Mouse (Mus musculus) spleen, adult 2 months (tissue): ENCODE data around the gene Wnt9b. TPM values are rescaled to one million over a fixed set of nuclear protein-coding genes. Genes with fewer than 3 reads are reported as not detected.
A peak's percentile ranks its signal among the peaks of the same experiment; 100 is the strongest.

ENCODE experiments used
- DNase-seq, 2 experiments: peaks; one replicate each; pipeline versions ENCODE4 v3.0.0 to v3.0.0-alpha.2; 2012 to 2021; ENCODE audit warnings: low spot score in 2 of 2, low read depth in 1 of 2
- H3K27ac ChIP-seq: fragments of 200-500 bp; 2 replicates; pipeline ENCODE4 v1.5.1; 2012; ENCODE audit warnings: low read length, inconsistent platforms; ENCODE audit not compliant: insufficient read depth
- H3K27me3 ChIP-seq: fragments of 200-500 bp; 2 replicates; pipeline ENCODE4 v1.6.1; 2012; ENCODE audit warnings: mild to moderate bottlenecking, moderate library complexity, low read length, inconsistent platforms; ENCODE audit not compliant: control insufficient read depth, insufficient read depth
- H3K36me3 ChIP-seq: fragments of 200-500 bp; 2 replicates; pipeline ENCODE4 v1.6.1; 2012; ENCODE audit warnings: mild to moderate bottlenecking, low read length, inconsistent platforms; ENCODE audit not compliant: control insufficient read depth, insufficient read depth
- H3K4me1 ChIP-seq: fragments of 200-500 bp; 2 replicates; pipeline ENCODE4 v1.6.1; 2011; ENCODE audit warnings: inconsistent platforms; ENCODE audit not compliant: control insufficient read depth, insufficient read depth, insufficient read length
- H3K4me3 ChIP-seq: fragments of 200-500 bp; 2 replicates; pipeline ENCODE4 v1.5.1; 2011; ENCODE audit warnings: mild to moderate bottlenecking, inconsistent platforms; ENCODE audit not compliant: insufficient read depth, insufficient read length; ENCODE audit errors: extremely low read depth
- CTCF ChIP-seq: fragments of 200-500 bp; IDR thresholded peaks from 2 replicates; pipeline ENCODE4 v1.5.1; 2011; ENCODE audit warnings: mild to moderate bottlenecking, inconsistent platforms; ENCODE audit not compliant: insufficient read depth, insufficient read length, insufficient replicate concordance; ENCODE audit errors: extremely low read depth
- POLR2A ChIP-seq: fragments of 200-500 bp; IDR thresholded peaks from 2 replicates; pipeline ENCODE4 v1.6.1; 2011; ENCODE audit warnings: low read depth, low read length, inconsistent platforms
- WGBS: fragments of 180-500 bp; shearing (Covaris S2); methylation state at CpG from one replicate; pipeline ENCODE4 v1.1.7; 2018; 5-methylcytosine and 5-hydroxymethylcytosine counted together
- polyA plus RNA-seq: library from polyadenylated mRNA; depleted of rRNA; stranded (reverse); fragments of >200 nt; gene quantifications from 2 replicates; pipeline ENCODE4 v1.2.3, GENCODE M21; 2012

Wnt9b gene
- polyA plus RNA-seq, 1 experiment, result 0.18 TPM

DNA sequence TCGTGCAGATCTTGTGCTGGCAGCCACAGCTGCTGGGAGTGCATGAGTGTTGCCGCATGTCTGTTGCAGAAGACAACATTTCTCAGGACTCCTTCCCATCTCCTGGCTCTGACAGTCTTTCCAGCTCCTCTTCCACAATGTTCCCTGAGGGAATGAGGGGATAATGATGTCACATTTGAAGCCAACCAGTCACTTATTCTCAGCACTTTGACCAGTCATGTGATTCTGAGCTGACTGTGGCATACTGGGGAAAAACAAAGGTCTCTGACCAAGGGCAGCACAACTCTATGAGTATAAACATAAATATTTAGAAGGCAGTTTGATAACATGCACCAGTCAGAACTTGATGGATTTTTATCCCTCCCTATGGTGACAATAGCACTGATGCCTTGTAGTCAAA is 35.5 kb downstream of the Wnt9b start:
- no peak for DNase-seq
- Histone ChIP-seq H3K27me3 (no peaks in the 10 kb centered on the region), H3K27ac (no peak overlapping the region)

DNA sequence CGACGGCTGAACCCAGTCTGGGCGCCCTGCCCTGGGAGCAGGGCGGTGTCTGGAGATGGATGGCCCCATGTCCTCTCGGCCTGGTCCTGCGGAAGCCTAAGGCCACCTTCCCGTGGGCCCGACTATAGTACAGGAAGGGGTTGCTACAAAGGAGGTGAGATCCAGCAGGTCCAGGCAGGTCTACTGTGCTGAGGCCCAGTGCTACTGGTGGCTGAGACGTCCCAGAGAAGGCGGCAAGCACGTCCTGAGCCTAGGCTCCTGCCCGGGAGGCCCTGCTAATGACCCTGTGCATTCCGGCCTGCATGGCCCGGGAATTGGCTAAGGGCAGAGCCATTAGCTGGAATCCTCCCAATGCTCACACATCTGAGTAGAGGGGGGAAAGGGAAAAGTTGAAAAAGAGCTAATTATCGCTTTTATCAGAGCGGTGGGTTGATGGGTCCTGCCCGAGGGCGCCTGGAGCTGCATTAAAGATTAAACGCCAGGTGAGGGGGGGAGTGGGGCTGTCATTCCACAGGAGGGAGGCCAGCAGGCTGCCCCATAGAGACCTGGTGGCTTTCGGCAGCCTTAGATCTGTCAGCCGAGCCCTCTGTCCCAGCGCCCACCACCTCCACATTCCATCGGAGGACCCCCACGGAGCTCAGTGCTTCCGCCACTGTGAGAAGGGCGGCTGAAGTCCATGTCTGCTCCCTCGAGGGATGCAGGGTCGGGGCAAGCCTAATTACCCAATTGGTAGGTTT is 37.6 kb downstream of the Wnt9b start:
- Histone ChIP-seq H3K4me3 (no peak overlapping the region), H3K4me1 (no peaks in the 10 kb centered on the region), H3K36me3 (no peaks in the 10 kb centered on the region), H3K27ac (no peak overlapping the region), H3K27me3 (no peaks in the 10 kb centered on the region)
- WGBS, result 76% methylated on average over 28 of the region's 28 CpGs
- no peak for DNase-seq
- TF ChIP-seq CTCF (no peak), POLR2A (no peak)

More for the DNA sequence above, 35.5 kb downstream of the Wnt9b start:
- no peak for TF ChIP-seq POLR2A
- TF ChIP-seq CTCF, result no peak
- no peaks in the 10 kb centered on the region for H3K4me1 ChIP-seq
- H3K36me3 ChIP-seq, result no peaks in the 10 kb centered on the region
- no peak overlapping the region for H3K4me3 ChIP-seq
- 72% methylated on average over 2 of the region's 2 CpGs for WGBS

DNA sequence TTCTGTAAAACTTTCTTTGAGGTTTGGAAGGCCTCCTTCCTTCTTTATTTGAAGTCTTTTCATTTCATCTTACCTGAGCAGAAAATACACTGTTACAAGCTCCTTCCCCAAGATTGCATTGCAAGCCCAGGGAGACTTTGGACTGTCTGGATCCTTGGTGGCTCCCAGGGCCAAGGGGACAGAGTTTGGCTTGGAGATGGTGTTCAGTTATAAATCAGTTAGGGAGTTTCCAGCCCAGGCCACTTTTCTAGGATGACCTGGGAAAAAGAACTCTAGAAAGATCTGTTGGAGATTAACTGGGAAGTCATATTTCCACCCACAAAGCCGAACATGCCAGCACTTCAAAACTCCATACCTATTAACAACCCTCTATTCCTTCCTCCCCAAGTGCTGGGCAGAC is 39.6 kb downstream of the Wnt9b start:
- no peak overlapping the region for H3K4me3 ChIP-seq
- TF ChIP-seq POLR2A (no peak), CTCF (no peak)
- DNase-seq, result no peak
- H3K27ac ChIP-seq, result no peak overlapping the region
- H3K36me3 ChIP-seq, result no peaks in the 10 kb centered on the region
- no peaks in the 10 kb centered on the region for H3K27me3 ChIP-seq
- WGBS, result 66% methylated on average over 1 of the region's 1 CpGs
- H3K4me1 ChIP-seq, result no peaks in the 10 kb centered on the region

DNA sequence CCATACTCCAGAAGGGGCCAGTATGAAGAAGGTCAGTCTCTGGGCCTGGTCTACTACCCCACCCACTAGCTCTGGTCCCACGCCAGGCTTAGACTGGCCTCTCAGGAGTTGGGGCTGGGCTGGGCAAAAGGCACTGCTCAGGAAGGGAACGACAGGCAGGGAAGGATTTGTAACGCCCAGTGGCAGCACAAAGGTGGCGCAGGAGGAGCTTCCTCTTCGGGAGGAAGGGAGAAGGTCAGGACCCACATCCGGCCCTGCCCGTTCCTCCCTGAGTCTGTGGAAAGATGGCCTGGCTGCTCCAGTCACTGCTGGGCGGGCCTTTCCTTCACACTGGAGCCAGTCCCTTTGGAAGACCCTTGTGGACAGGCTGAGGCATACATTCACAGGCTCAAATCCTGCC is 42.6 kb downstream of the Wnt9b start:
- 58% methylated on average over 8 of the region's 8 CpGs for WGBS
- Histone ChIP-seq H3K27me3 (no peaks in the 10 kb centered on the region), H3K4me3 (no peak overlapping the region), H3K4me1 (no peaks in the 10 kb centered on the region), H3K36me3 (no peaks in the 10 kb centered on the region), H3K27ac (no peak overlapping the region)
- TF ChIP-seq POLR2A, result no peak
- no peak for DNase-seq

DNA sequence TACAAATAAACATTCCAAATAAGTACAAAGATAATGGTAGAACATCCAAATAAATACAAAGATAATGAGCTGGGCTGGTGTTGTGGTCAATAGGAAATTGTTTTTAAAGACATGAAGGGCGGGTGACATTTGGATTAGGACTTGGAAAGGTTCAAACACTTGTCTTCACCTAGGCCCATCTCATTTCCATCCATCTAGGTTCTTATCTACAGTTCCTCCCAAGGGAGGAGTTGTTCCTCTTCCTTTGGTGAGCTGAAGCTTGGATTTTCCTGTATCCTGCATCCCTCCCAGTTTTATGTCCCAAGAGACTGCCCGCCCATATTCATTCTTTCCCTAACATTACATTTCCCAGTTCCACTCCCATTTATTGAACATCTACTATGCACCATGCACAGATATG is 51.4 kb downstream of the Wnt9b start:
- TF ChIP-seq CTCF (no peak), POLR2A (no peak)
- DNase-seq, result no peak
- H3K4me3 ChIP-seq, result peak overlapping the region; percentile 87
- H3K27ac ChIP-seq, result peak overlapping the region; percentile 99; the same call in 1 of the 2 replicates
- peaks cover 4% of the 10 kb centered on the region; the same call in 1 of the 2 replicates for H3K4me1 ChIP-seq
- H3K27me3 ChIP-seq, result no peaks in the 10 kb centered on the region
- 91% methylated on average over 2 of the region's 2 CpGs for WGBS
- H3K36me3 ChIP-seq, result no peaks in the 10 kb centered on the region

DNA sequence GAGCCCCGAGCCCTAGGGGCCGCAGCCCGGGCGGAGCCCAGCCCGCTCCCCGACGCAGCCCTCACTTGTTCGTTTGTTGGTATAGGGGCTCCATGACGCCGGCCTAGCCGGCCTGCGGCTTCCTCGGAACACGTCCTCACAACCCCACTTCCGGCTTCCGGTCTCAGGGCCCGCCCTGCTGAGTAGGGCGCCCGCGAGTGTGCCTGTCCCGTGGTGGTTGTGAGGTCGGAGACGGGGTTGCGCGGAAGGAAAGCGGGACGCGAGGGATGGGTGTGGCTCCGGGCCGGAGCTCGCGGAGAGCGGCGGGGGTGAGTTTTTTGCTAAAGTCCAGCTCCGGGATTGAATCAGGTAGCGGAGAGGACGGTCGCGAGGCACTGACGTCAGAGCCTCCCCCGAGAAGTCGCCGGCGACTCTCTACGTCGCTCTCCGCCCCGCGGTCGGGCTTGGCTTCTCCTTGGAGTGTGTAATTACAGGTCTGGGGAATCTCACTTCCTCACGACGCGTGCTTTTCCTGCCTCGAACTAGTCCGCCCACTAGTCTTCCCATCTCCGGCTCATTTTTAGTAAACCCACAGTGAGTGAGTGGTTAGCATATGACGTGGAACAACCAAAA is 52.0 kb downstream of the Wnt9b start, which contains the start of gene Gosr2:
Gosr2 (minus strand) TSS at position 334 of the 612 bp plus-strand sequence.
- Histone ChIP-seq H3K4me1 (peaks cover 4% of the 10 kb centered on the region; the same call in 1 of the 2 replicates), H3K36me3 (no peaks in the 10 kb centered on the region), H3K4me3 (peak within 1 kb of the TSS; percentile 87), H3K27ac (peak within 1 kb of the TSS; percentile 99), H3K27me3 (no peaks in the 10 kb centered on the region)
- peak; percentile 61 for TF ChIP-seq POLR2A
- no peak for TF ChIP-seq CTCF
- peak; percentile 85 to 88 for DNase-seq
- WGBS, result under 1% methylated on average over 57 of the region's 57 CpGs
